In genomic region chr1:97974968-97975367, GRCm38 (mm10) we compare ENCODE assay signal across 13 mouse cellular contexts.
A peak's percentile ranks its signal among the peaks of the same experiment; 100 is the strongest.
DNase-seq lines count a peak whose midpoint lies in the region; ATAC-seq lines count a peak whose summit lies in the region.
"Had no signal": no experiment of that assay in that cellular context is flagged by ENCODE, and none has a peak within 500 bp of the region (broad histone marks: within the 10 kb centered on the region; RNA-seq: fewer than 3 reads in every experiment).

No protein-coding gene starts in this region.

- H3K4me2 ChIP-seq in heart, embryonic 12.5 days, result peak overlapping the region; percentile 77
- peak overlapping the region; percentile 30 for H3K4me2 ChIP-seq in forebrain, embryonic 14.5 days (ENCODE audit: low read length)
- H3K4me2 ChIP-seq: embryonic facial prominence, embryonic 15.5 days had no signal

- 23% methylated on average over 11 of the region's 11 CpGs for WGBS in heart, embryonic 12.5 days
- WGBS in forebrain, embryonic 14.5 days, result 19% methylated on average over 11 of the region's 11 CpGs

- H3K4me3 ChIP-seq in heart, embryonic 12.5 days, result peak overlapping the region; percentile 49
- no peak overlapping the region for H3K4me3 ChIP-seq in forebrain, embryonic 14.5 days (ENCODE audit: low read depth, low read length)
- H3K4me3 ChIP-seq: embryonic facial prominence, embryonic 15.5 days had no signal

- DNase-seq in heart, adult 8-10 months (ENCODE audit: low spot score), result no peak
- peak; percentile 44 for DNase-seq in brain, adult 2 months (ENCODE audit: low read depth, low spot score)
- peak; percentile 68 for DNase-seq in forebrain, embryonic 14.5 days (ENCODE audit: low spot score)
- peak; percentile 35 for DNase-seq in mesoderm, embryonic 11.5 days (ENCODE audit: low read depth, low spot score)
- DNase-seq in spleen, adult 18-20 months, result no peak
- no peak for DNase-seq in ovary, postnatal 10 days (ENCODE audit: low spot score)
- no peak for DNase-seq in left cerebral cortex, postnatal 14 days (ENCODE audit: low spot score in 2 of 2)
- DNase-seq: kidney, postnatal 14 days; lung, postnatal 4 days; right cerebral cortex, adult 18-20 months had no signal

- no peaks in the 10 kb centered on the region for H3K27me3 ChIP-seq in heart, embryonic 12.5 days (replicated peaks)
- H3K27me3 ChIP-seq in forebrain, embryonic 14.5 days (replicated peaks; ENCODE audit: control insufficient read depth, insufficient read depth, low read length), result no peaks in the 10 kb centered on the region
- H3K27me3 ChIP-seq: embryonic facial prominence, embryonic 15.5 days had no signal

- peaks cover 22% of the 10 kb centered on the region for H3K36me3 ChIP-seq in heart, embryonic 12.5 days
- H3K36me3 ChIP-seq in forebrain, embryonic 14.5 days (ENCODE audit: control insufficient read depth, insufficient read depth, low read length), result no peaks in the 10 kb centered on the region
- H3K36me3 ChIP-seq: embryonic facial prominence, embryonic 15.5 days had no signal

- H3K27ac ChIP-seq in heart, embryonic 12.5 days (ENCODE audit: poor library complexity, severe bottlenecking), result peak overlapping the region; percentile 68
- H3K27ac ChIP-seq in forebrain, embryonic 14.5 days (ENCODE audit: low read depth, low read length), result no peak overlapping the region; the same call in 1 of the 2 replicates
- H3K27ac ChIP-seq: embryonic facial prominence, embryonic 15.5 days; stomach, postnatal 0 days had no signal

- H3K9ac ChIP-seq in heart, embryonic 12.5 days, result peak overlapping the region; percentile 69
- no peak overlapping the region for H3K9ac ChIP-seq in forebrain, embryonic 14.5 days (ENCODE audit: low read length)
- H3K9ac ChIP-seq: embryonic facial prominence, embryonic 15.5 days had no signal

- H3K4me1 ChIP-seq in heart, embryonic 12.5 days (replicated peaks), result peaks cover 30% of the 10 kb centered on the region
- H3K4me1 ChIP-seq in forebrain, embryonic 14.5 days (ENCODE audit: control insufficient read depth, insufficient read depth, low read length), result peaks cover 10% of the 10 kb centered on the region; the same call in 1 of the 2 replicates
- H3K4me1 ChIP-seq: embryonic facial prominence, embryonic 15.5 days had no signal

- intact Hi-C loops in left cerebral cortex, postnatal 14 days (cut with DNase I), result loop anchor here (5.0 kb wide), 1 partner anchor 122 kb away; the partner anchor contains the start of gene Pam

- no peaks in the 10 kb centered on the region for H3K9me3 ChIP-seq in heart, embryonic 12.5 days (replicated peaks)
- H3K9me3 ChIP-seq in forebrain, embryonic 14.5 days (replicated peaks; ENCODE audit: control insufficient read depth, low read length), result no peaks in the 10 kb centered on the region
- H3K9me3 ChIP-seq: embryonic facial prominence, embryonic 15.5 days had no signal

- ATAC-seq in heart, embryonic 12.5 days (ENCODE audit: insufficient number of reproducible peaks, low FRiP score), result no peak
- ATAC-seq in forebrain, embryonic 14.5 days, result peak; percentile 47; the same call in 1 of the 2 replicates

Comparison
In these comparisons a context has a peak if more than half of its experiments do, and no peak if none do; other contexts are left out.
1. DNase-seq: peak in brain, adult 2 months (single experiment), forebrain, embryonic 14.5 days (single experiment) and mesoderm, embryonic 11.5 days (single experiment); none in heart, adult 8-10 months (single experiment), spleen, adult 18-20 months (0 of 2), ovary, postnatal 10 days (single experiment) and left cerebral cortex, postnatal 14 days (0 of 2).